Mouse (Mus musculus) liver, adult 2 months (tissue): ENCODE data around the gene Susd1. TPM values are rescaled to one million over a fixed set of nuclear protein-coding genes. Genes with fewer than 3 reads are reported as not detected.
A peak's percentile ranks its signal among the peaks of the same experiment; 100 is the strongest.

ENCODE experiments used
- DNase-seq: peaks from one replicate; pipeline ENCODE4 v3.0.0-alpha.2; 2011; ENCODE audit warnings: low read depth, low spot score; ENCODE audit errors: extremely low read depth
- H3K27ac ChIP-seq: fragments of 200-500 bp; replicated peaks from 2 replicates; pipeline ENCODE4 v1.5.1; 2012; ENCODE audit warnings: low read depth, mild to moderate bottlenecking, control low read depth, inconsistent platforms, low read length; ENCODE audit not compliant: insufficient read depth
- H3K27me3 ChIP-seq: fragments of 200-500 bp; 2 replicates; pipeline ENCODE4 v1.6.1; 2012; ENCODE audit warnings: mild to moderate bottlenecking, moderate library complexity, low read length, inconsistent platforms; ENCODE audit not compliant: control insufficient read depth, insufficient read depth
- H3K36me3 ChIP-seq: fragments of 200-500 bp; 2 replicates; pipeline ENCODE4 v1.6.1; 2012; ENCODE audit warnings: low read length, inconsistent platforms; ENCODE audit not compliant: control insufficient read depth, insufficient read depth
- H3K4me1 ChIP-seq: fragments of 200-500 bp; 2 replicates; pipeline ENCODE4 v1.6.1; 2011; ENCODE audit warnings: low read length; ENCODE audit not compliant: control insufficient read depth, insufficient read depth
- H3K4me3 ChIP-seq: fragments of 200-500 bp; 2 replicates; pipeline ENCODE4 v1.5.1; 2011; ENCODE audit warnings: low read depth, mild to moderate bottlenecking, control low read depth, low read length, moderate library complexity; ENCODE audit not compliant: insufficient read depth
- H3K79me2 ChIP-seq: fragments of 200-500 bp; 2 replicates; pipeline ENCODE4 v1.6.1; 2012; ENCODE audit warnings: inconsistent platforms, mild to moderate bottlenecking, low read length, moderate library complexity; ENCODE audit not compliant: control insufficient read depth, insufficient read depth
- H3K9ac ChIP-seq: fragments of 200-500 bp; 2 replicates; pipeline ENCODE4 v1.6.1; 2012; ENCODE audit warnings: low read depth, mild to moderate bottlenecking, control low read depth, inconsistent platforms, low read length
- CTCF ChIP-seq: fragments of 200-500 bp; IDR thresholded peaks from 2 replicates; pipeline ENCODE4 v1.5.1; 2011; ENCODE audit warnings: low read depth, low read length, control low read depth
- POLR2A ChIP-seq: fragments of 200-500 bp; IDR thresholded peaks from 2 replicates; pipeline ENCODE4 v1.6.1; 2011; ENCODE audit warnings: low read length, control low read depth; ENCODE audit not compliant: insufficient read depth; ENCODE audit errors: extremely low read depth
- WGBS: fragments of 180-500 bp; shearing (Covaris S2); methylation state at CpG from one replicate; pipeline ENCODE4 v1.1.7; 2018; 5-methylcytosine and 5-hydroxymethylcytosine counted together
- polyA plus RNA-seq: library from polyadenylated mRNA; depleted of rRNA; stranded (reverse); fragments of >200 nt; gene quantifications from 2 replicates; pipeline ENCODE4 v1.2.3, GENCODE M21; 2012
- total RNA-seq: library from RNA; depleted of rRNA; stranded (reverse); fragments of >200 nt; gene quantifications from 2 replicates; pipeline ENCODE4 v1.2.3, GENCODE M21; 2014

The Susd1 gene
- total and polyA plus RNA-seq, 2 experiments = 5.5 to 9.7 TPM

DNA sequence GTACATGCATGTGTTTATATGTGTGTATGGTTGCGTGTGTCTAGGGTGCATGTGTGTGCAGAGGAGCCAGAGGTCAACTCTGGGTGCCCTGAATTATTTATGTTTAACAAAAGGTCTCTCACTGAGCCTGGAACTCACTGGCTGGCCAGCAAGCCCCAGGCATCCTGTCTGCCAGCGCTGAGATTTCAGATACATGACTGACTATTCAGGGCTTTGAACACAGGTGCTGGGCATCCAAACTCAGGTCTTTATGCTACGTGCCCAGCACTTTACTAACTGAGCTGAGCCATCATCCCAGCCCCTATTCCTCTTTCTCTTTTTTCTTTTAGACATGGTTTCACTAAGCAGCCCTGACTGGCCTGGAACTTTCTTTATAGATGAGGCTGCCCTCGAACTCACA, 59.8 kb downstream of the Susd1 start:
- Histone ChIP-seq H3K79me2 (no peaks in the 10 kb centered on the region), H3K27ac (no peak overlapping the region), H3K4me3 (no peak overlapping the region), H3K4me1 (no peaks in the 10 kb centered on the region), H3K9ac (no peak overlapping the region), H3K36me3 (no peaks in the 10 kb centered on the region), H3K27me3 (no peaks in the 10 kb centered on the region)
- no peak for DNase-seq
- 91% methylated on average over 4 of the region's 4 CpGs for WGBS
- TF ChIP-seq POLR2A = no peak
- TF ChIP-seq CTCF = no peak

DNA sequence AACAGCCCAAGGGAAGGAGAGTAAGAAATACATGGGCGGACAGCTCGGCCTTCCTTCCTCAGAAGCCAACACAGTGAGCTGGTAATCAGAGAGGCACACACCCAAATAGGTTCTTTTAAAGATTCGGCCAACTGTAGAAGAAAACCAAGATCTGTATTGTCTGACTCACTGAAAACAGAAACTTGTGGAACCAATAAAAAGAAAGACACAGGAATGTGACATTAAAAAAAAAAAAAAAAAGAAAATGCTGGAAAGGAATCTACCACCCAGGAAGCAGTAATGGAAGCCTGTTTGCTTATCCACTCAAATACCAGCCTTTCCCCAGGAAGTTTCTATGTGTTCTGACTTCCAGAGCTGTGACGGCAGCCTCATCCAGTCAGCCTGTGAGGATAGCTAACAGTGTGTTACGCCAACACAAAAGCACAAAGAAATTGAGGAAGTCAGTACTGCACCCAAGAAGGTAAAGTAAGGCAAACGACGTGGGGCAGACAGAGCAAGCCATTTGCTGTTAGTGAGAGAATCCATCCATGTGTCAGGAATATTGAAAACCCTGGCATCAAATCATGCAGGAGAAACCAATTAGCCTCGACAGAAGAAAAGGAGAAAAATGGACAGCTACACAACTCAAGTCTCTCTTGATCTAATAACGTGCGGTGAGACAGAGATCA, 64.0 kb downstream of the Susd1 start:
- no peak overlapping the region for H3K27ac ChIP-seq
- 79% methylated on average over 10 of the region's 10 CpGs for WGBS
- TF ChIP-seq POLR2A (no peak), CTCF (no peak)
- no peak overlapping the region for H3K4me3 ChIP-seq
- no peak overlapping the region for H3K9ac ChIP-seq
- no peaks in the 10 kb centered on the region for H3K27me3 ChIP-seq
- H3K36me3 ChIP-seq = no peaks in the 10 kb centered on the region
- no peaks in the 10 kb centered on the region for H3K79me2 ChIP-seq
- H3K4me1 ChIP-seq = no peaks in the 10 kb centered on the region
- DNase-seq = no peak

DNA sequence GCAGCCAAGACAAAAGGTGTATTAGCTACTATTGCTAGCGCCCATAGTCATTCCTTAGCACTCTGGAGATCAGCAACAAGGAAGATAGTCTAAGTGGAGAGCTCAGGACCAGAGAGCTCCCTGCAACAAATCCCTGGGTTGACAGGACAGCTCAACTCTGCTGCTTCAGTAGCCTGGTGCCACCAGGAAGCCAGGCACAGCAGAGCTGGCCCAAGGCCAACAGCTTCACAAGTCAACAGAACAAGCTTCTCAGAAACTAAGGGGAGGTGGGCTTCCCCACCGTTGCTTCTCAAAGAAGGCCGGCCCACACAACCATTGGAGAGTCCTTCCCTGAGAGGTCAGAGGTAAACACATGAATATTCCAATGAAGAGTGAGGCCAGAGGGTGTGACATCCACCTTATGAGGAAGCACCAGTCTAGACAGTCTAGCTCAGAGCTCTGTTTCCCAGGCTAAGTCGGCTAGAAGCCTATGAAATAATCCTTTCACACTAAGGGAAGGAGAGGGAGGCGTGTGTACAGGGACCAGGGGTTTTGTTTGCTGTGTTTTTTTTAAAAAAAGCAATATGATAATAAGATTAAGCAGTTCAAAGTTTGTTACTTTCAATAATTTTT, 65.8 kb downstream of the Susd1 start:
- Histone ChIP-seq H3K4me1 (no peaks in the 10 kb centered on the region), H3K9ac (no peak overlapping the region), H3K27ac (no peak overlapping the region), H3K4me3 (no peak overlapping the region), H3K36me3 (no peaks in the 10 kb centered on the region), H3K79me2 (no peaks in the 10 kb centered on the region), H3K27me3 (no peaks in the 10 kb centered on the region)
- TF ChIP-seq CTCF = no peak
- no peak for TF ChIP-seq POLR2A
- WGBS = 63% methylated on average over 5 of the region's 5 CpGs
- no peak for DNase-seq

DNA sequence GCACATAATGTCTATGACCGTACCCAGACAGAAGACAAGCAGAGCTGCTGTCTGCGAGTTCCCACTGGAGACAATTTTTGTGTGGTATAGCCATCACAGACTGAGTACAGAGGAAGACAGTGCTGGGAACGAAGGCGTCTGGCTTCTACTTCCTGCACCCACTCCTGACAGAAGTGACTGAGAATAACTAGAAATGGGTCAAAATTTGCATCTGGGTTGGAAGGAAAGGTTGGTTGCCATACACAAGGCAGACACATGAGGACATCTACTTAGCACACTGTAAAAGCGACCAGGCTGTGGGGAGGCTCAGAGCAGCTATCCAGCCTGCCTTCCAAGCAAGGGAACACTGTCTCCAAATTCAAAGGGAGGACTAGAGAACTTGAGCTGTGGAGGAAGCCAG, 66.5 kb downstream of the Susd1 start:
- DNase-seq = no peak
- H3K4me3 ChIP-seq = no peak overlapping the region
- H3K27ac ChIP-seq = no peak overlapping the region
- no peaks in the 10 kb centered on the region for H3K27me3 ChIP-seq
- no peak for TF ChIP-seq CTCF
- TF ChIP-seq POLR2A = no peak
- H3K36me3 ChIP-seq = no peaks in the 10 kb centered on the region
- no peak overlapping the region for H3K9ac ChIP-seq
- WGBS = 93% methylated on average over 5 of the region's 5 CpGs
- no peaks in the 10 kb centered on the region for H3K79me2 ChIP-seq
- no peaks in the 10 kb centered on the region for H3K4me1 ChIP-seq

DNA sequence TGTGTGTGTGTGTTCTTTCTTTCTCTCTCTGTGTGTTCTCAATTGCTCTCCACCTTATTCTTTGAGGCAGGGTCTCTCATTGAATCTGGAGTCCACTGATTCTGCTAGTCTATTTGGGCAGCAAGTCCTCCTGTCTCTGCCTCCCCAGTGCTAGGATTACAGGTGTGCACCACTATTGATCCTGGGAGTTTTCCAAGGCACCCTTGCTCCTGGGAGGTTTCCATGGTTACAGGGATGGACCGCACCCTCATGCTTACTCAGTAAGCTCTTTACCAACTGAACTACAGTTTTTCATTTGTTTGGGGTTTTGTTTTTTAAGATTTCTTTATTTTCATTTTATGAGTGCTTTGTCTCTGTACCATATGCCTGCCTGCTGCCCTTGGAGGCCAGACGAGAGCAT, 68.5 kb downstream of the Susd1 start:
- H3K4me3 ChIP-seq = no peak overlapping the region
- H3K27me3 ChIP-seq = no peaks in the 10 kb centered on the region
- WGBS = 55% methylated on average over 2 of the region's 2 CpGs

DNA sequence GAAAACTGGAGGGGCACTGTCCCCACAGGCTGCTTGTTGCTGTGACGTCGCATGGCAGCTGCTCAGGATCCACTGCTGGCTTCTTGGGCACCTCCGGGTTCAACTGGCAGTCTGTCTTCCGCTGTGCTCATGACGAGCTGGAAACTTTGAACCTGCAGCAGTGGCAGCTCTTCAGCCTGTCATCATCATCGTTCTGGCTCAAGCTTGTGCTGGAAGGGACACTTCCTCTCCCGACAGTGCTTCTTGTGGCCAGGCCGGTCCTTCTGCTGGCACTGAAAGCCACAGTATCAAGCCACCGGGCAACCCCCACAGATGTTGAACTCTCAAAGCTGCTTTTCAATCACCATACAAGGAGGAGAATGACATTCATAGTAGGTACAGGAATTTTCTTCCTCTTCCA, 70.3 kb downstream of the Susd1 start:
- Histone ChIP-seq H3K4me3 (no peak overlapping the region), H3K27me3 (no peaks in the 10 kb centered on the region), H3K4me1 (no peaks in the 10 kb centered on the region), H3K27ac (no peak overlapping the region), H3K36me3 (no peaks in the 10 kb centered on the region), H3K9ac (no peak overlapping the region), H3K79me2 (no peaks in the 10 kb centered on the region)
- TF ChIP-seq CTCF = no peak
- no peak for TF ChIP-seq POLR2A
- 83% methylated on average over 9 of the region's 9 CpGs for WGBS
- DNase-seq = no peak

More for the DNA sequence above, 68.5 kb downstream of the Susd1 start:
- Histone ChIP-seq H3K27ac (no peak overlapping the region), H3K9ac (no peak overlapping the region), H3K4me1 (no peaks in the 10 kb centered on the region), H3K36me3 (no peaks in the 10 kb centered on the region), H3K79me2 (no peaks in the 10 kb centered on the region)
- TF ChIP-seq CTCF (no peak), POLR2A (no peak)
- DNase-seq = peak; percentile 81
